Mouse (Mus musculus) ovary, adult 18-20 months (tissue): ENCODE results near the gene Ccsap.
"Not testable (repeated sequence)": the region's sequence is repeated elsewhere in the genome, so short reads cannot be mapped to it uniquely, and the experiment has no call there.

Experiments
- DNase-seq: peaks from one replicate; pipeline ENCODE4 v3.0.0; 2022; ENCODE audit warnings: low spot score, mixed read lengths

Gene Ccsap

GRCm38 (mm10) chr8:123836354-123836753 is 23.7 kb downstream of the Ccsap start:
- no peak for DNase-seq

- DNase-seq = no peak
Measured at GRCm38 (mm10) chr8:123835451-123835850, 24.6 kb downstream of the Ccsap start.

GRCm38 (mm10) chr8:123832757-123833156 is 27.3 kb downstream of the Ccsap start:
- no peak for DNase-seq

GRCm38 (mm10) chr8:123827523-123827922 is 32.5 kb downstream of the Ccsap start:
- no peak for DNase-seq

GRCm38 (mm10) chr8:123826758-123827157 is 33.3 kb downstream of the Ccsap start:
- DNase-seq = no peak

GRCm38 (mm10) chr8:123826001-123826400 is 34.0 kb downstream of the Ccsap start:
- DNase-seq = no peak

GRCm38 (mm10) chr8:123823532-123824123 is 36.4 kb downstream of the Ccsap start:
- DNase-seq = no peak

- DNase-seq = no peak
Measured at GRCm38 (mm10) chr8:123823111-123823510, 36.9 kb downstream of the Ccsap start.

- no peak for DNase-seq
Measured at GRCm38 (mm10) chr8:123820780-123821179, 39.2 kb downstream of the Ccsap start.

GRCm38 (mm10) chr8:123819683-123820610 is 40.1 kb downstream of the Ccsap start:
- DNase-seq = no peak

- DNase-seq = no peak
Measured at GRCm38 (mm10) chr8:123817747-123818146, 42.3 kb downstream of the Ccsap start.

- DNase-seq = no peak
Measured at GRCm38 (mm10) chr8:123816939-123817338, 43.1 kb downstream of the Ccsap start.

- DNase-seq = no peak
Measured at GRCm38 (mm10) chr8:123815325-123815724, 44.7 kb downstream of the Ccsap start.

- no peak for DNase-seq
Measured at GRCm38 (mm10) chr8:123813892-123814266, 46.1 kb downstream of the Ccsap start.

- peak; percentile 61 for DNase-seq
Measured at GRCm38 (mm10) chr8:123813173-123813891, 46.7 kb downstream of the Ccsap start.

- no peak for DNase-seq
Measured at GRCm38 (mm10) chr8:123812227-123812626, 47.8 kb downstream of the Ccsap start.

GRCm38 (mm10) chr8:123809342-123809741 is 50.7 kb downstream of the Ccsap start:
- DNase-seq = not testable (repeated sequence)

GRCm38 (mm10) chr8:123808671-123809070 is 51.3 kb downstream of the Ccsap start:
- no peak for DNase-seq

- no peak for DNase-seq
Measured at GRCm38 (mm10) chr8:123807852-123808573, 52.0 kb downstream of the Ccsap start.

GRCm38 (mm10) chr8:123807024-123807431 is 53.0 kb downstream of the Ccsap start:
- no peak for DNase-seq

GRCm38 (mm10) chr8:123806374-123806935 is 53.6 kb downstream of the Ccsap start:
- DNase-seq = no peak
